In genomic region chr8:122739102-122739725, GRCm38 (mm10) we compare ENCODE assay signal across 8 mouse cellular contexts. TPM values are rescaled to one million over a fixed set of nuclear protein-coding genes. Genes with fewer than 3 reads are reported as not detected.
A peak's percentile ranks its signal among the peaks of the same experiment; 100 is the strongest.
DNase-seq lines count a peak whose midpoint lies in the region; TF ChIP-seq lines count a peak whose summit lies in the region.

No protein-coding gene starts in this region.

- no peak for TF ChIP-seq CTCF in lung, adult 2 months (IDR thresholded peaks at IDR 0.05; ENCODE audit: insufficient read depth, low read length)

- no peaks in the 10 kb centered on the region for H3K9me3 ChIP-seq in embryonic facial prominence, embryonic 10.5 days

- no peak overlapping the region for H3K27ac ChIP-seq in embryonic facial prominence, embryonic 10.5 days (replicated peaks)

- H3K4me3 ChIP-seq in lung, adult 2 months (replicated peaks; ENCODE audit: extremely low read depth, low read depth, low read length) = no peak overlapping the region
- 0 out of 2 replicates have a peak overlapping the region, but pooled peaks have one; percentile 1 for H3K4me3 ChIP-seq in embryonic facial prominence, embryonic 10.5 days

- H3K36me3 ChIP-seq in embryonic facial prominence, embryonic 10.5 days (replicated peaks) = no peaks in the 10 kb centered on the region

- no peak for TF ChIP-seq POLR2A in lung, adult 2 months (IDR thresholded peaks at IDR 0.05; ENCODE audit: borderline replicate concordance, extremely low read depth, low read depth, low read length)

- WGBS in lung, adult 2 months = 25% methylated on average over 11 of the region's 11 CpGs
- WGBS in embryonic facial prominence, embryonic 10.5 days = 16% methylated on average over 11 of the region's 11 CpGs

- peak; percentile 37 for DNase-seq in lung, postnatal 14 days
- DNase-seq in lung, adult 2 months = no peak
- no peak for DNase-seq in embryonic facial prominence, embryonic 10.5 days (ENCODE audit: low spot score)
- peak; percentile 56 for DNase-seq in lung, postnatal 25 days (ENCODE audit: low spot score)
- peak; percentile 61 to 76 for DNase-seq in spleen, postnatal 14 days (ENCODE audit: low spot score in 2 of 2)
- DNase-seq in yolk sac, embryonic 10.5 days (ENCODE audit: low spot score) = no peak
- DNase-seq in gastrocnemius, postnatal 14 days = no peak
- no peak for DNase-seq in left cerebral cortex, adult 9 months (ENCODE audit: low spot score in 2 of 2)

- no peaks in the 10 kb centered on the region for H3K4me1 ChIP-seq in lung, adult 2 months (ENCODE audit: control insufficient read depth, insufficient read depth, low read length)
- H3K4me1 ChIP-seq in embryonic facial prominence, embryonic 10.5 days = peaks cover 37% of the 10 kb centered on the region

- H3K27me3 ChIP-seq in embryonic facial prominence, embryonic 10.5 days (replicated peaks; ENCODE audit: low read depth, poor library complexity, severe bottlenecking) = peaks cover 66% of the 10 kb centered on the region

- intact Hi-C loops in gastrocnemius, postnatal 14 days (cut with DNase I; ENCODE audit: low total_unique reads) = no loop called here

RNA-seq across cellular contexts. Expression of gene Acsf3, which starts 36.1 kb away (rescaled TPM):
- polyA plus RNA-seq in lung, adult 2 months (2012; rRNA removed) = 16.3 and 17.7 TPM in 2 replicates
- polyA plus RNA-seq in embryonic facial prominence, embryonic 10.5 days (2016; fragmentation: Nextera tagmentation; extraction: Ambion mirVana) = 15.9 and 16.4 TPM in 2 replicates
- total RNA-seq in gastrocnemius, postnatal 14 days (2021) = 10 to 100 TPM; 13.4 to 16.2 TPM

RNA-seq across cellular contexts. Expression of gene Cbfa2t3, which starts 40.3 kb away (rescaled TPM):
- polyA plus RNA-seq in lung, adult 2 months (2012; rRNA removed) = 40.0 and 45.7 TPM in 2 replicates
- polyA plus RNA-seq in embryonic facial prominence, embryonic 10.5 days (2016; fragmentation: Nextera tagmentation; extraction: Ambion mirVana) = 1.7 and 2.3 TPM in 2 replicates
- total RNA-seq in gastrocnemius, postnatal 14 days (2021) = 10 to 100 TPM; 19.5 to 23.2 TPM

Comparison
In these comparisons a context has a peak if more than half of its experiments do, and no peak if none do; other contexts are left out.
1. DNase-seq: peak in lung, postnatal 14 days (single experiment), lung, postnatal 25 days (single experiment) and spleen, postnatal 14 days (2 of 2); none in lung, adult 2 months (single experiment), embryonic facial prominence, embryonic 10.5 days (single experiment), yolk sac, embryonic 10.5 days (single experiment), gastrocnemius, postnatal 14 days (single experiment) and left cerebral cortex, adult 9 months (0 of 2).
2. RNA of gene Cbfa2t3, which starts 40.3 kb away (polyA plus RNA-seq): 40.0 to 45.7 TPM in lung, adult 2 months; 1.7 to 2.3 TPM in embryonic facial prominence, embryonic 10.5 days; every median in the first group is over 10 times any median in the second.